Mouse (Mus musculus): ENCODE results near the gene Sgcd. TPM values are rescaled to one million over a fixed set of nuclear protein-coding genes. Genes with fewer than 3 reads are reported as not detected.

The Sgcd gene
- total RNA-seq, 2 experiments from 2014 or later: not detected

- no peak for ATAC-seq (replicated peaks; ENCODE audit: low FRiP score, poor library complexity, severe bottlenecking)
Measured at GRCm38 (mm10) chr11:46875774-46876173, 1113.0 kb downstream of the Sgcd start.

GRCm38 (mm10) chr11:46868594-46868993 is 1120.2 kb downstream of the Sgcd start:
- ATAC-seq (replicated peaks; ENCODE audit: low FRiP score, poor library complexity, severe bottlenecking): no peak

DNA sequence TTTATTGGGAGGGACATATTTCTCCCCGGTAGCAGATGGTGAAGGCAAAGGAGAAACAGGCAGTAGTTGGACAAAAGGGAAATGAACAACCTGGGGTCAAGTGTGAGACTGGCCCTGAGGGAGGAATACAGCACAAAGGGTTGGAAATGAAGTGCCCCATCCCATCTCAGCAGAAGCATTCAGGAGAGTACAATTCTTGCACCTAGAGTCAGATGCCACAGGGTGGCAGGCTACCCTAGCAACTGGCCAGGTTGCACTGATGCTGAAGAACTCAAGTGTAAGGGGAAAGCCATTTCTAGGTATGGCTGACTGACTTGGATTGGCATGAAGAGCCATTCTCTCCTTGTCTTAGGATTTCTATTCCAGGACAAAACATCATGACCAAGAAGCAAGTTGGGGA is 1124.0 kb downstream of the Sgcd start:
- ATAC-seq (replicated peaks; ENCODE audit: low FRiP score, poor library complexity, severe bottlenecking): no peak

- ATAC-seq (replicated peaks; ENCODE audit: low FRiP score, poor library complexity, severe bottlenecking): no peak
Measured at GRCm38 (mm10) chr11:46848221-46848971, 1140.4 kb downstream of the Sgcd start.

DNA sequence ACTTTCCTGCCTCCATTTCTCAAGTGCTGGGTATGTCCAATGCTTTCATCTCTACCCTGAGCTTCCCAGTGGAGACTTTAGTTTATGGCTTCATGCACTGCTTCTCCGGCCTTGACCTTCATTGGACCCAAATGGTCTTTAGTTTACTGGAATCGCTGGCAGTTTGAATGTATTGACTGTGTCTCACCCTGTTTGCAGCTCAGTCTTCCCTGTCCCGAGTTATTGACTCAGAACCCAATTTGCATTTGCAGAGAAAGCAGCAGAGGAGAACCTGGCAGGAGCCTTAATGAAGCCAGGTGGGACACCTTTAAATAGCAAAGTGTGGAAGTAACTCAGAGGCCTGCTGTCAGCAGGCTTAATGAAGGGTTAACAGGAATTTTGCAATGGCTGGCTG is 1140.9 kb downstream of the Sgcd start:
- no peak for ATAC-seq (replicated peaks; ENCODE audit: low FRiP score, poor library complexity, severe bottlenecking)

- no peak for ATAC-seq (replicated peaks; ENCODE audit: low FRiP score, poor library complexity, severe bottlenecking)
Measured at GRCm38 (mm10) chr11:46846661-46847060, 1142.1 kb downstream of the Sgcd start.

All from erythroid progenitor cell, adult 5-6 weeks (primary cell).